Mouse (Mus musculus) spleen, embryonic (tissue): Measurements from ENCODE around the gene Palm.

ENCODE experiments used
- CTCF ChIA-PET: fragments of 350-600 bp; sonication (Branson Sonifier 250); formaldehyde crosslinking; loops from one replicate; lab custom pipeline; 2022; lab: Charles Lee

The Palm gene

DNA sequence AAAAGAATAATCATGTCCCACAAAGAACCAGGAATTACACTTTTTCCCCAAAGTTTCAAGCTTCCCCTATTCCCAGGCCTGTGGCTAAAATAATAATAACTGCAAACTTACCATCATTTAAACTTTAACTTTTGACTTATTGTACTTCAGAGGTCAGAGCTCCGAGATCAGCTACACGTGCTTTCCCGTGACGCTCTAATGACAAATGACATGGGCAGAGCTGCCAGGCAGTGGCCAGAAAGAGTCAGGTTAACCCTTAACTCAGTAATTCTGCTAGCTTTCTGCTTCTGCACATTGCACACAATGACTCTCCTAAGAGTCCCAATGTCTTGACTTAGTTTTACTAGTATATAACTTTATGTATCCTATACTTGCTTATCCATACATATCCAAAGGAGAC, 24.0 kb upstream of the Palm start:
- CTCF ChIA-PET, result interaction anchor here (0.7 to 2.0 kb wide), 3 partner anchors 20 to 81 kb away, joined by 3 to 8 read pairs (median 4); no protein-coding TSS in a partner anchor

DNA sequence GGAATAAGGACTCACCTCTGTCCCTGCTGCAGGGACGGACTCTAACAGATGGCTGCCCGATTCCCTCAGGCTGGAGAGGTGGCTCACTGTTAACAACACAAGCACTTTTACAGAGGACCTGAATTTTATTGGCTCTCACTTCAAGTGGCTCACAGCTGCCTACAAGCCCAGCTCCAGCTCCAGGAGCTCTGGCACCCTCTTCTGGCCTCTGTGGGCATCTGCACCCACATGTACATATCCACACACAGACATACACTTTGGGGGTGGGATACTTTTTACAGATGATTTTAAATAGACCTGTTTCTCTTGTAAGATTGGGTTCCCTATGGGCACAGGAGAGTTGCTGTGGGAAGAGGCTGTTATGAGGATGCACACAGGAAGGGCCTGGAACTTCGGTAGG, 21.1 kb upstream of the Palm start:
- CTCF ChIA-PET, result no interaction called here

DNA sequence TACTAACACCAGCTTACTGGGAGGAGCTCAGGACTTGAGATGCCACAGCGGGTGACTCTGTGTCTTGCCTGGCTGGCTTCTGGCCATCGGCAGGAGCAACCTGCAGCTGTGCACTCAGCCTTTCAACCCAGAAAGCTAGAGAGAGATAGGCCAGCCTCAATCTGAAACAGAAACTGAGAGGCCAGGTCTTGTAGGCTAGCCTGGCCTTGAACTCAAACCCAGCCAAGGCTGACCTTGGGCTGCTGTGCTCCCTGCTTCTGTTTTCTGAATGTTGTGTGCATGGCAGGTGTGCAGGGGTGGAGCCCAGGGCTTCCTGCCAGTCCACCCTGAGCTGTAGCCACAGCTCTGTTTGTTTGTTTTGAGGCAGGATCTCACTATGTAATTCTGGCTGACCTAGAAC, 20.2 kb upstream of the Palm start:
- CTCF ChIA-PET, result no interaction called here

DNA sequence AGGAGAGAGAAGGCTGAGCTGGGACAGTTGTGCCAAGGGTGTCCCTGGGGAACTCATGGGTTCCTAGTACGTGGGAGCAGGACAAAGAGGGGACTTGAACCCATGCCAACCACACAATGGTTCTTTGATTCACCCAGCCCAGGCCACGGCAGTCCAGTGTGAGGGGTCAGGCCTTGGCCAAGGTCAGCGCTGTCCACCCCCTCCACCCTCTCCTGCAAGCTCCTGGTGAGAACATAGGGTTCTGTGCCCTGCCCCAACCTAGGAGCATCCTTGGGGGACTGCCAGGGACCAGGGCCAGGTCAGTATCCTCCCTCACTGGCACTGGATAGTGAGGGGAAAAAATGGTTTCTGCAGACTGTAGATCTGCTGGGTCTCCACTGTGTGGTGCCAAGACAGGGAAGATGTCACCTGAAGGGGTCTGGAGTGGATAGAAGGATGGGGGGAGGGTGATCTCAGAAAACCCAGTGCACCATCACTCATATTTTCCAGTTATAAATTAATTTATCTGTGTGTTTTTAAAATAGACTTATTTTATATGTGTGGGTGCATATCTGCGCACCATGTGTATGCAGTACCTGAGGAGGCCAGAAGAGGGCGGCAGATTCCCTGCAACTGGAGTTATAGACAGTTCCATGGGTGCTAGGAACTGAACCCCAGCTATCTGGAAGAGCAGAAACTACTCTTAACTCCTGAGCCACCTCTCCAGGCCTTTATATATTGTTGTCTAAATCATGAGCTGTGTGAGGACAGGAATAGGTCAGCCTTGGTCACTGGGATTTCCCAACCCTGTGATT, 18.7 kb upstream of the Palm start:
- CTCF ChIA-PET, result interaction anchor here (0.7 to 1.1 kb wide), 2 partner anchors 11 to 1557 kb away, joined by 4 to 15 read pairs; no protein-coding TSS in a partner anchor

DNA sequence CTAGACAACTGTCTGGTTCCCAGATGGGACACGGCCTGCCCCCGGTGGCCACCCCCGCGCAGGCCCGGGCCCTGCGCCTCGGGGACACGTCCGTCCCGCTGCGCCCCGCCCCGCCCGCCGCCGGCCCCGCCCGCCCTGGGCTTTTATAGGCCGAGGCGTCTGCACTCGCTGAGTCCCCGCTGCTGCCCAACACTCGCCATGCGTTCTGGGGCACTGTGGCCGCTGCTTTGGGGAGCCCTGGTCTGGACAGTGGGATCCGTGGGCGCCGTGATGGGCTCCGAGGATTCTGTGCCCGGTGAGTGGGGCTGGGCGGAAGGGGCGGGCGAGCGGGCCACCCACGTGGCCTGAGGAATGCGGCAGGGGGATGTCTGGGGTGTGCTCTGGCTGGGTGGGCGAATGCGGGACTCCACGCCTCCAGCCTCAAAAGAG, 16.3 kb upstream of the Palm start, which contains the start of gene Fstl3:
TSS of gene Fstl3 (plus strand) at position 170 of the 429 bp plus-strand sequence.
- CTCF ChIA-PET, result interaction anchor here (2.5 kb wide), 1 partner anchor 9 kb away, joined by 17 read pairs; the partner anchor contains the start of gene Rnf126

DNA sequence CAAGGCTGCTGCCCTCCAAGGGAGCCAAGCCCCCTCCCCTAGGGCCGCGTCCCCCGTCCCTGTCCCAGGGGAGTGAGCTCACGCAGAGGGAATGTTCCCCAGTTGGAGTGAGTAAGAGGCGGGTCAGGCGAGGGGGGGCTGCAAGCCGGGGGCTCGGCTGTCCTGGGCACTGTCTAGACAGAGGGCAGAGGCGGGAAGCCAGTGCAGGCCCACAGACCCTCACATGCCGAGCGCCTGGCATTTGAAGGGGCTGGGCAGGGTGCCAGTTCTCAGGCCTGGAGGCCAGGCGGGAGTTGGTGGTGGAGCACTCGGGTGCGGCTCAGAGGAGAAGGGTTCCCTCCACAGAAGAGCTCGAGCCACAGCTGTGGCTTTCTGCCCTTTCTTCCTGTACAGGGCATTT, 15.4 kb upstream of the Palm start:
- CTCF ChIA-PET, result interaction anchor here (0.6 to 2.5 kb wide), 3 partner anchors 10 to 70 kb away, joined by 3 to 17 read pairs (median 3); partner anchors contain the start of genes Palm and Rnf126

DNA sequence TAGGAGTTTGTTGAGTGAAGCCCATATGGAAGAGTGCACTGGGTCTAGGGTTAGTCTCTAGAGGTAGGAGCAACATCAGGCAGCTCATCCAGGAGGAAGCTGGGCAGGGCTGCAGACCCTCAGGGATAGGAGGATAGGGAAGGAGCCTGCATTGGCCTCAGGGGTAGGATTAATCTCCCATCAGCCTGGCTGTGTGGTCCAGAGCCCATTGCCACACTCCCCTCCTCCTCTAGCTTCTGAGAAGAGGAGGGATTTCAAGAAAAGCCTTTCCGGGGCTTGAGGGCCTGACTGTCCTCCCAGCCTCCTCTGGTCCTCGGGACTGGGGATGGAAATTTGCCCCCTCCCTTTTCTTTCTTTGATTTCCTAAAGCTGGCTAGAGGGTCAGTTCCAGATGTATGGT, 14.2 kb upstream of the Palm start:
- CTCF ChIA-PET, result interaction anchor here (2.5 kb wide), 1 partner anchor 11 kb away, joined by 17 read pairs; the partner anchor contains the start of gene Rnf126

DNA sequence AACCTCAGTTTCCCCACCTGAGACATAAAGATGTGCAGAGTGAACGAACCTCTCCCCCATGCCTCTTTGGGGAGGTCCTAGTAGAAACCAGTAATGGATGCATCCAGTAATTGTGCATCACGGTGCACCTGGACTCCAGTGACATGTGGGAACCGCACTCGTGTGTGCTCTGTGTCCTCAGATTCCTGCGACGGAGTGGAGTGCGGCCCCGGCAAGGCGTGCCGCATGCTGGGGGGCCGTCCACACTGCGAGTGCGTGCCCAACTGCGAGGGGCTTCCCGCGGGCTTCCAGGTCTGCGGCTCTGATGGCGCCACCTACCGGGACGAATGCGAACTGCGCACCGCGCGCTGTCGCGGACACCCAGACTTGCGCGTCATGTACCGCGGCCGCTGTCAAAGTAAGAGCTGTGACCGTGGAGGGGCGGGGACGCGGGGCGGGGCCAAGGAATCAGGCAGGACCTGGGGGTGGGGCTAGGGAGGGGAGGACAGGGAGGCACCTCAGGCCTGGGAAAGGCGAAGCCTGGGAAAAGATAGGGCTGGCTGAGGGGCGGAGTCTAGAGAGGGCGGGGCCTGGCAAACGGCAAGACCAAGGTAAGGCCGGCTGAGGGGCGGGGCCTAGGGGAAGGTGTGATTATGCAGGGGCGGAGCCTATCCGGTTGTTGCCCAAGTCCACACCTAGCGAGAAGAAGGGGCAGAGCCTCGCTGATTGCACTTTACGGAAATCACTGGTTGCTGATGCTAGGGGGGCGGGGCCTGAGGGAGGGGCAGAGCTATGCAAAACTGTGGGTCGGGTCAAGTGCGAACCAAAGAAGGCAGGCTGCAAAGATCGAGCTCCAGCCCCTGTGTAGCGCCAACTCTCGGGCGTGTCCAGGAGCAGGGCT, 13.3 kb upstream of the Palm start:
- CTCF ChIA-PET, result interaction anchor here (0.9 to 2.5 kb wide), 2 partner anchors 11 to 12 kb away, joined by 3 to 17 read pairs; partner anchors contain the start of gene Rnf126

DNA sequence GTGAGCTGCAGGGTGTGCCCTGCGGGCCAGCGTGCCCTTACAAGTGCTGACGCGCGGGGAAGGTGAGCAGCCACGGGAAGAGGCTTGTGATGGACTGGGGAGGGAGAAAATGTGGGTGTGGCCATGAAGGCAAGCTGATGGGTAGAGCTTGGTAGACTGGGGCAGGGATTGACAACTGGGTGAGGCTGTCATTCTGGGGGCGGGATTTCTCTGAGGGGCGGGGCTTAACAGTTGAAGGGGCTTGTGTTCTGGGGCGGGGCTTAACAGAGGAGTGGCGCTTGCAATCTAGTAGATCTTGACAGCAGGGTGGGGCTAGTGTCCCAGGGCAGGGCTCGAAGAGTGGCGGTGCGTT, 12.7 kb upstream of the Palm start:
- CTCF ChIA-PET, result interaction anchor here (0.9 kb wide), 1 partner anchor 11 kb away, joined by 3 read pairs; no protein-coding TSS in a partner anchor

DNA sequence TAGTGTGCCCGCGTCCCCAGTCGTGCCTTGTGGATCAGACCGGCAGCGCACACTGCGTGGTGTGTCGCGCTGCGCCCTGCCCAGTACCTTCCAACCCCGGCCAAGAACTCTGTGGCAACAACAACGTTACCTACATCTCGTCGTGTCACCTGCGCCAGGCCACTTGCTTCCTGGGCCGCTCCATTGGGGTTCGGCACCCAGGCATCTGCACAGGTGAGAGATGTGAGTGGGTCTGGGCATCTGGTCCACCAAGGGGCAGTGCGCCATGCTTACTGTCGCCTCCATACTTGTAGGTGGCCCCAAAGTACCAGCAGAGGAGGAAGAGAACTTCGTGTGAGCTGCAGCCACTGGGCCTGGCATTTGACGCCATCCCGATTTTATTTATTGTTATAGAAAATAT, 12.2 kb upstream of the Palm start:
- CTCF ChIA-PET, result no interaction called here

DNA sequence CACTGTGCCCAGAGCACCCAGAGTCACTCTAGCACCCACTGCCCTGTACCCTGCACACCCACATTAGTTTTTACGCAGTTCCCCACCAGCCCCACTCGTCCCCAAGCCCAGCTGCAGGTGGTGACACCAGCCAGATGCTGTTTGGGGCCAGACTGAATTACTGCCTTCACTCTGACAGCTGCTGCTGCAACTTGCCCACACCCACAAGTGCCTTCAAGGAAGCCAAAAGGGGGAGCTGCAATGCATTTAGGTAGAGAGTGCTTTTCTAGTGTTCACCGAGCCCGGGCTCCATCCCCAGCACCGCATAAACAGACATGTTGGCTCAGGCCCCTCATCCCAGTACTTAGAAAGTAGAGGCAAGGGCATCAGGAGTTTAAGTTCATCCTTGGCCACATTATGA, 11.4 kb upstream of the Palm start:
- CTCF ChIA-PET, result interaction anchor here (0.7 kb wide), 1 partner anchor 18 kb away, joined by 3 read pairs; no protein-coding TSS in a partner anchor

DNA sequence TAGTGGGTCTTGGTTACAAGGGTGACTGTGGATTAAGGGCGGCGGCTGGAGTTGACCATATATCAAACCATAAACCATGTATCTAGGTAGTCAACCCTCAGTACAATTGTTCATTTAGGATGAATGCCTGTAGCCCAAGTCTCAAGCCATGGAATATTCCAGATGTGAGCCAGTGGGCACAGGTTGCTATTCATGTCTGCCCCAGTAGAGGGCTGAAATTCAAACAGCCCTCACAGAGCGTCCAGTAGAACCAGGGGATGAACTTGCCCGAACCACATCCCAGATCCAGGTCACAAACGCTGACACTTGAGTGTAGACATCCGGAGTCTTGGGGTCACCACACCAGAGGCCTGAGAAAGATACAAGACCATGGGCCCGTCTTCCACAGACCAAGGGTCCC, 10.3 kb upstream of the Palm start:
- CTCF ChIA-PET, result interaction anchor here (0.6 to 0.8 kb wide), 2 partner anchors 10 to 71 kb away, joined by 3 to 4 read pairs; partner anchors contain the start of gene Palm

DNA sequence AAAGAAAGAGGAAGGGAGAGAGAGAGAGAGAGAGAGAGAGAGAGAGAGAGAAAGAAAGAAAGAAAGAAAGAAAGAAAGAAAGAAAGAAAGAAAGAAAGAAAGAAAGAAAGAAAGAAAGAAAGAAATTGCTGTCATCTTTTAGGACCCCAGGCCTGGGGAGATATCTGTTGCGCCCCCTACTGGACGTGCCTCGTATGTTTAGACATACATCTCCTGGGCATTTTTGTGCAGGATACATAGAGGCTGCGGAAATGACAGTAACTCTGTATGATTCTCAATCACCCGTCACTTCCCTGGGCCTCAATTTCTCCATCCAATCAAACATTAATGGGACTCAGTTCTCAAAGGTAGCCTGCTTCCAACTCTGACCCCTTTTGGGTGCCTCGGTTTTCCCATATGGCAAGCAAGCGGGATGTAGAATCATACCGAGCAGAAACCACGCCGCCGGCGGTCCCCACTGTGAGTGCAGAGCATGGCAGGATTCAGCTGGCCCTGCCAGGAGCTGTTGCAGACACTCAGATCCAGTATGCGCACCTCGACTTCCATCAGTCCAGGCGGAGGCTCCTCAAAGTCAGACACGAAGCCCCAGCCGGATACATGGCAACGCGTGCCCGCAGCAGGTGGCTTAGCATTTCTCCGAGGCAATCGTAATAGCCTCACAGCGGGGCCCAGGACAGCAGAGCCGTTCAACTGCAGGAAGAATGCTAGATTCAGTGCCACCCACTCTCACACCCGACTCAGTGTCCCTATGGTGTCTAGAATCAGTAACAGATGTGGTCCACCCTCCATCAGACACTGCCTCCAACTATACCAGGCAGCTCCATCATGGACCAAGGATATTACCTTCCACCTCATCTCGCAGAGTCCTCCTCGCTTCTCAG, 9.2 kb upstream of the Palm start:
- CTCF ChIA-PET, result interaction anchor here (0.7 to 1.2 kb wide), 3 partner anchors 9 to 87 kb away, joined by 3 to 11 read pairs (median 3); partner anchors contain the start of gene Palm

DNA sequence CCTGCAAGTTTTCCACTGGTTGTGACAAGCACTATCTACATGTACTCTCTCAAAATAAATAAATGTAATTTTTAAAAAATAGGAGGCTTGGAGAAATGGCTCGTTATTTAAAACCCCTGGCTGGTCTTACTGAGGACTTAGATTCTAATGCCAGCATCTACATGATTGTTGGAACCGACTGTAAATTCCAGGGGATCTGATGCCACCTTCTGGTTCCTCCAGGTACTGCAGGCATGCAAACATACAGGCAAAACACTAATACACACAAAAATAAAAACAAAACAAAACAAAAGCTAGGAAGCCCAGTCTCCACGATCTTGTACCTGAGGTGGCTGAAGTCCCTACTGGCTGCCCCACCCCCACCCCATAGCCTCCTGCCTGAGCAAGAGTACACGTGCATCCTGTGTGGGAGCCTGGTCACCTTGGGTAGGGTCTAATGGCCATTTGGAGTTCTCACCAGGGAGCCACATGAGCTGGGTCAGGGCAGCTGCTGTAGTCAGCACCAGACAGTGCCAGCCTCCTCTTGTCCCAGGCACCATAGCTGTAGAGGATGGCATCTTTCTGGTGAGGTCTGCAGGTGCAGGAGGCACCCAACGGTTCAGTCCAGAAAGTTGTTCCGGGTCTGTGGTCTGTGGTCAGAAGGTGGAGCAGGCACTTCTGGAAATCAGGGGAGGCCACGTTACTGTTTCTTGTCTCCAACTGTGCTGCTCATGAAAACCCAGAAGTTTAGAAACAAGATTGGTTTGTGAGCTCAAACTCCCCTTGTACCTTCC, 4.8 kb upstream of the Palm start:
- CTCF ChIA-PET, result interaction anchor here (0.7 to 2.0 kb wide), 5 partner anchors 20 to 1604 kb away, joined by 3 to 8 read pairs (median 3); partner anchors contain the start of gene Rnf126

DNA sequence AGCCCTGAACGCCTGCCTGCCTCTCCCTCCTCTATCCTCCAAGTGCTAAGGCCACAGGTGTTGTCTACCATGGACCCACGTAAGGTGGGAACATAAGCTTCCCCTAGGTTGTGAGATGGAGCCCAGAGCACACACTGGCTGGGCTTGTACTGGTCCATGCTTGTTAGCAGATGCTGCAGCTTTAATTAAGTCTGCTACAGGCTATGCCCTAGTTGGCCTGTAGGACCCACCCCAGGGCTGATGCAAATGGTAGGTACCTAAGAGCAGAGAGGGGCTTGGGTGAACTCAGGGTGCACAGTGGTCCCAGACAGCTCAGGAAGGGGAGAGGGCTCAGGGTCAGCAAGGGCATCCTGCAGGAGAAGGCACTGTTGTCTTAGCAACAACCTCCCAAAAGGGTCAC, 3.8 kb upstream of the Palm start:
- CTCF ChIA-PET, result interaction anchor here (0.6 to 2.0 kb wide), 4 partner anchors 21 to 135 kb away, joined by 3 to 8 read pairs (median 4); partner anchors contain the start of gene Rnf126

DNA sequence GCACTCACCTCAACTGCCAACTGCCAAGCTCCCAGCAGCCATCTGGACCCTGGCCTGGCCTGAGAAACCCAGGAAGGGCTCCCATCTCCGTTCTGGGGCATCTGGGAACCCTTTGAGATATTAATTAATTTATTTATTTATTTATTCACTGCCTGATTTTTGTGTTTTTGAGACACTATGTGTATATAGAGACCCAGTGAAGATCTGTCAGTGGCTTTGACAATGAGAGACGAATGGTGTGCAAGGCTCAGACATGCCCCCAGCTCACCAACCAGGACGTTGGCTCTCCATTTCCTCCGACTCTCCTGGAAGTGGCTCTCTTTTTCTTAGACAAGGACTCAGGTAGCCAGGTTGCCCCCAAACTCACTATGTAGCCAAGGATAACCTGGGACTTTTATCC, 2.5 kb upstream of the Palm start, which contains the start of gene Prss57:
TSS of gene Prss57 (minus strand) at position 101 of the 400 bp plus-strand sequence.
- CTCF ChIA-PET, result interaction anchor here (1.2 kb wide), 1 partner anchor 10 kb away, joined by 3 read pairs; no protein-coding TSS in a partner anchor

DNA sequence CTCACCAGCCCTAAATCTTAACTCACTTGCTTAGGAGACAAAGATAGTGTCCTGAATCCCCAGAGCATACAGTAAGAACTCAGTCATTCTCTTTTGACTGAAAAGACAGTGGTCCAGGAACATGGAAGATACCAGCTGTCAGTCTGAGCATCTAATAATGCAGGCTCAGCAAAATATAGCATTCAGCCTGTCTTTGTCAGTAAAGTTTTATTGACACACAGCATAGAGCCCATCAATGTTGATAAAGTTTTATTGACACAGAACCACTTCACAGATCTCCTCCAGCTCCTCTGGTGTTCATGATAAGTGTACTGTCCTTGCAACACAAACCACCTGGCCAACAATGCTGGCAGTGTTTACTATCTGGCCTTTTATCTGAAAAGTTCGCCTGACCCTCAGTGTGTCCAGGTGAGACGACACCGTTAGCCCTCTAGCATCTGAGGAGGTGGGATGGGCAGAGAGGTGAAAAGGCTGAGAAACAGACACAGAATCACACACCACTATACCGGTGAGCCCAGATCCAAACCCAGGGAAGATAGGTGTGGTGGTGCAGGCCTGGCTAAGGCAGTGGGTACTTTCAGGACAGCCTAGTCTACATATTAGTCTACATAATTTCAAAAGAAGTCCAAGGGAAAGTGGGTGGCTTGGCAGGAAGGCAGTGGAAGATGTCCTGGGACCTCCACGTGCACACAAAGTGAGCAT, 882 bp upstream of the Palm start:
- CTCF ChIA-PET, result interaction anchor here (0.8 to 0.9 kb wide), 2 partner anchors 9 to 37 kb away, joined by 3 to 4 read pairs; no protein-coding TSS in a partner anchor

DNA sequence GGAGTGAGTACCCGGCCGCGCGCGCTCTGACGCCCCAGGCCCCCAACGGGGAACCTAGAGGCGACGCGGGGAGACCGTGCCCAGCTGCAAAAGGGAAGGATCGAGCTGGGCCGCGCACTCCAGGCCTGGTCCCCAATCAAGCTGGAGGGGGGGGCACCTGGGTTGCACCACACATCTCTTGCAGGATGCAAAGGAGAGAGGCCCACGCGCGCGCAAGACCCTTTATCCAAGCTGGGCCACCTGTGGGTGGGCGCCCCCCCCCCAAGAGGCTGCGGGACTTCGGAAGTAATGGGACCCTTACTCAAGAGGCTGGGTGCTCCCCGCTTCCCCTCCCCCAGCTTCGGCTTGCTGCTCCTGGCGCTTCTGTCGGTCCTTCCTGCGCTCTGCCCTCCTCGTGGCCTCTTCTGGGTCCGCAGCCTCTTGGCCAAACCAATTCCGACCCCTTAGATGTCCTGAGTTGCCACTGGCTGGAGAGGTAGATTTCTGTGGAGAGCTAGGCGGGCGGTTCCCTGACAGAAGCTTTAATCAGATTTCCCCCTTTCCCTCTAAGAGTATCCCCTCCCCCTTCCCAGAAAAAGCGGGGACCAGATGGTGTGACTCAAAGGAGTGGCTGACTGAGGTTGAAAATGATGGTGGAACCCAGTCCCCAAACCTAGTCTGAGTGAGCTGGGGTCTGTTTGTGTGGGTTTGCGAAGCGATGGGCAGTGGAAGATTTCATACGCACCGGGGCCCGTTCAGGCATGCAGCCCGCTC, 542 bp downstream of the Palm start:
- CTCF ChIA-PET, result interaction anchor here (0.6 to 1.1 kb wide), 3 partner anchors 10 to 123 kb away, joined by 3 to 10 read pairs (median 3); no protein-coding TSS in a partner anchor
